Mouse (Mus musculus) central nervous system, embryonic 18 days (tissue): ENCODE measurements around the gene Tmbim1. TPM values are rescaled to one million over a fixed set of nuclear protein-coding genes. Genes with fewer than 3 reads are reported as not detected.

Experiments used
- polyA plus RNA-seq: library from polyadenylated mRNA; depleted of rRNA; stranded (reverse); fragments of >200 nt; gene quantifications from 2 replicates; pipeline ENCODE4 v1.2.3, GENCODE M21; 2012; rRNA removed

Tmbim1 gene
- 5.6 and 7.7 TPM in 2 replicates for polyA plus RNA-seq

GRCm38 (mm10) chr1:74305522-74305921, at the start of gene Tmbim1:
TSS of gene Tmbim1 (minus strand) at chr1:74305622.

GRCm38 (mm10) chr1:74284543-74285160, 20.8 kb downstream of the Tmbim1 start, which contains the start of the genes Aamp and Pnkd:
TSS of gene Aamp (minus strand) at chr1:74284738.
TSS of gene Pnkd (plus strand) at chr1:74284930.

DNA sequence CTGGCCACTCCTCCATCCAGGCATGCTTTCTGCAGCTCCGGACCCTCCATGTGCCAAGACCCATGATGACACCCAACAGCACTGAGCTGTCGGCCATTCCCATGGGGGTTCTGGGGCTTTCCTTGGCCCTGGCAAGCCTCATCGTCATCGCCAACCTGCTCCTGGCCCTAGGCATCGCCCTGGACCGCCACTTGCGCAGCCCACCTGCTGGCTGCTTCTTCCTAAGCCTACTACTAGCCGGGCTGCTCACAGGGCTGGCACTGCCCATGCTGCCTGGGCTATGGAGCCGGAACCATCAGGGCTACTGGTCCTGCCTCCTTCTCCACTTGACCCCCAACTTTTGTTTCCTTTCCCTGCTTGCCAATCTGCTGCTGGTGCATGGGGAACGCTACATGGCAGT, 26.9 kb downstream of the Tmbim1 start, which contains the start of gene Gpbar1:
Gene Gpbar1, plus strand, starts transcription at position 13 of the 400 bp plus-strand sequence.

Other genes starting within 250 kb of the Tmbim1 start
- 6.9 and 7.0 TPM in 2 replicates for gene Tns1, start 181.2 kb downstream of the Tmbim1 start, polyA plus RNA-seq
- gene Rufy4, start 180.1 kb downstream of the Tmbim1 start, polyA plus RNA-seq: 0.27 and 0.39 TPM in 2 replicates
- gene Cxcr2, start 151.6 kb downstream of the Tmbim1 start, polyA plus RNA-seq: 0.09 and 0.13 TPM in 2 replicates
- not detected in 2 replicates for gene Cxcr1, start 111.0 kb downstream of the Tmbim1 start, polyA plus RNA-seq
- gene Arpc2, start 69.5 kb downstream of the Tmbim1 start, polyA plus RNA-seq: 266 and 288 TPM in 2 replicates
- not detected in 2 replicates for gene Gpbar1, start 27.1 kb downstream of the Tmbim1 start, polyA plus RNA-seq
- gene Aamp, start 20.9 kb downstream of the Tmbim1 start, polyA plus RNA-seq: 164 and 172 TPM in 2 replicates
- gene Pnkd, start 20.7 kb downstream of the Tmbim1 start, polyA plus RNA-seq: 65.4 and 67.8 TPM in 2 replicates
- gene Catip, start 56.5 kb upstream of the Tmbim1 start, polyA plus RNA-seq: 2.4 and 2.9 TPM in 2 replicates
- 1.6 and 1.8 TPM in 2 replicates for gene Slc11a1, start 69.6 kb upstream of the Tmbim1 start, polyA plus RNA-seq
- 18.5 and 21.3 TPM in 2 replicates for gene Ctdsp1, start 85.9 kb upstream of the Tmbim1 start, polyA plus RNA-seq
- gene Vil1, start 103.8 kb upstream of the Tmbim1 start, polyA plus RNA-seq: 0.22 and 0.28 TPM in 2 replicates
- 47.5 and 47.7 TPM in 2 replicates for gene Cnot9, start 200.4 kb upstream of the Tmbim1 start, polyA plus RNA-seq
- gene Plcd4, start 237.3 kb upstream of the Tmbim1 start, polyA plus RNA-seq: 5.5 and 7.0 TPM in 2 replicates
- gene Usp37, start 238.7 kb upstream of the Tmbim1 start, polyA plus RNA-seq: 10.5 and 12.4 TPM in 2 replicates